Mouse (Mus musculus) midbrain, embryonic 15.5 days (tissue): ENCODE measurements at regions not wholly inside any gene's neighbourhood (a gene's known extent, or its start where the extent isn't known, plus 50 kb on each side); places are given as distances from the start of the nearest gene placed in this dataset.

Source experiments
- ATAC-seq: fragments of 200-750 bp; cut with Nextera tagmentation; replicated peaks from 2 replicates; pipeline ENCODE4 v1.8.0; 2017; ENCODE audit warnings: moderate TSS enrichment
- H3K27ac ChIP-seq: fragments of 300-500 bp; sonication (generic); 2 replicates; pipeline ENCODE4 v1.5.1; 2015; ENCODE audit warnings: mild to moderate bottlenecking, inconsistent platforms
- H3K27me3 ChIP-seq: fragments of 300-500 bp; sonication (generic); replicated peaks from 2 replicates; pipeline ENCODE4 v1.6.1; 2015; ENCODE audit warnings: inconsistent platforms
- H3K36me3 ChIP-seq: fragments of 300-500 bp; sonication (generic); replicated peaks from 2 replicates; pipeline ENCODE4 v1.6.1; 2015; ENCODE audit warnings: inconsistent platforms
- H3K4me1 ChIP-seq: fragments of 300-500 bp; sonication (generic); 2 replicates; pipeline ENCODE4 v1.6.1; 2015; ENCODE audit warnings: inconsistent platforms
- H3K4me2 ChIP-seq: fragments of 300-500 bp; sonication (generic); 2 replicates; pipeline ENCODE4 v1.6.1; 2015; ENCODE audit warnings: inconsistent platforms, mild to moderate bottlenecking, moderate library complexity
- H3K4me3 ChIP-seq: fragments of 300-500 bp; sonication (generic); 2 replicates; pipeline ENCODE4 v1.5.1; 2015; ENCODE audit warnings: mild to moderate bottlenecking, inconsistent platforms
- H3K9ac ChIP-seq: fragments of 300-500 bp; sonication (generic); 2 replicates; pipeline ENCODE4 v1.6.1; 2015; ENCODE audit warnings: mild to moderate bottlenecking, inconsistent platforms
- H3K9me3 ChIP-seq: fragments of 300-500 bp; sonication (generic); 2 replicates; pipeline ENCODE4 v1.6.1; 2016; ENCODE audit warnings: inconsistent platforms
- WGBS: fragments of 180-500 bp; shearing (Covaris S2); methylation state at CpG from one replicate; pipeline ENCODE4 v1.1.7; 2015; ENCODE audit warnings: mixed read lengths; 5-methylcytosine and 5-hydroxymethylcytosine counted together

- Histone ChIP-seq H3K27ac (no peak overlapping the region), H3K36me3 (no peaks in the 10 kb centered on the region), H3K4me1 (peaks cover 15% of the 10 kb centered on the region), H3K4me2 (no peak overlapping the region), H3K9me3 (no peaks in the 10 kb centered on the region), H3K4me3 (no peak overlapping the region), H3K9ac (no peak overlapping the region), H3K27me3 (0 out of 2 replicates have a peak, but pooled peaks cover 1% of the 10 kb centered on the region)
- 91% methylated on average over 1 of the region's 1 CpGs for WGBS
- ATAC-seq, result no peak
These were observed 276.1 kb upstream of the Tle4 start for GRCm38 (mm10) chr19:14873986-14874385.

- Histone ChIP-seq H3K27ac (peak overlapping the region; percentile 29; the same call in 1 of the 2 replicates), H3K4me3 (no peak overlapping the region), H3K9me3 (no peaks in the 10 kb centered on the region), H3K4me1 (peaks cover 15% of the 10 kb centered on the region), H3K4me2 (no peak overlapping the region), H3K9ac (no peak overlapping the region), H3K27me3 (peaks cover 5% of the 10 kb centered on the region; the same call in 1 of the 2 replicates), H3K36me3 (no peaks in the 10 kb centered on the region)
- WGBS, result 2% methylated on average over 7 of the region's 7 CpGs
- peak; percentile 92 for ATAC-seq
These were observed 273.5 kb upstream of the Tle4 start for GRCm38 (mm10) chr19:14871178-14871867.

GRCm38 (mm10) chr19:14862654-14863468 lies 265.0 kb upstream of the Tle4 start:
- Histone ChIP-seq H3K9me3 (peaks cover 5% of the 10 kb centered on the region; the same call in 1 of the 2 replicates), H3K4me2 (no peak overlapping the region), H3K27ac (no peak overlapping the region), H3K36me3 (no peaks in the 10 kb centered on the region), H3K9ac (no peak overlapping the region), H3K4me3 (no peak overlapping the region), H3K27me3 (no peaks in the 10 kb centered on the region; the same call in 1 of the 2 replicates), H3K4me1 (0 out of 2 replicates have a peak, but pooled peaks cover 4% of the 10 kb centered on the region)
- no peak for ATAC-seq
- WGBS, result 31% methylated on average over 13 of the region's 13 CpGs

- H3K4me3 ChIP-seq, result no peak overlapping the region
- no peak overlapping the region for H3K4me2 ChIP-seq
- peaks cover 4% of the 10 kb centered on the region; the same call in 1 of the 2 replicates for H3K9me3 ChIP-seq
- no peak overlapping the region for H3K27ac ChIP-seq
- no peak for ATAC-seq
- H3K36me3 ChIP-seq, result no peaks in the 10 kb centered on the region
- no peak overlapping the region for H3K9ac ChIP-seq
- WGBS, result 68% methylated on average over 2 of the region's 2 CpGs
- no peaks in the 10 kb centered on the region for H3K27me3 ChIP-seq
- no peaks in the 10 kb centered on the region for H3K4me1 ChIP-seq
These were observed 257.2 kb upstream of the Tle4 start for GRCm38 (mm10) chr19:14855036-14855435.

GRCm38 (mm10) chr19:14853416-14853815 lies 255.6 kb upstream of the Tle4 start:
- Histone ChIP-seq H3K4me2 (no peak overlapping the region), H3K27me3 (0 out of 2 replicates have a peak, but pooled peaks cover 3% of the 10 kb centered on the region), H3K4me3 (no peak overlapping the region), H3K27ac (no peak overlapping the region), H3K4me1 (no peaks in the 10 kb centered on the region), H3K9me3 (no peaks in the 10 kb centered on the region), H3K36me3 (no peaks in the 10 kb centered on the region), H3K9ac (no peak overlapping the region)
- no peak for ATAC-seq
- WGBS, result 87% methylated on average over 4 of the region's 4 CpGs

GRCm38 (mm10) chr19:14849561-14849960 lies 251.7 kb upstream of the Tle4 start:
- Histone ChIP-seq H3K27me3 (0 out of 2 replicates have a peak, but pooled peaks cover 3% of the 10 kb centered on the region), H3K4me3 (no peak overlapping the region), H3K9ac (no peak overlapping the region), H3K27ac (no peak overlapping the region), H3K4me1 (peaks cover 8% of the 10 kb centered on the region; the same call in 1 of the 2 replicates), H3K9me3 (no peaks in the 10 kb centered on the region), H3K36me3 (no peaks in the 10 kb centered on the region), H3K4me2 (no peak overlapping the region)
- WGBS, result 79% methylated on average over 1 of the region's 1 CpGs
- ATAC-seq, result no peak

- peak; percentile 66 for ATAC-seq
- no peak overlapping the region for H3K9ac ChIP-seq
- H3K27me3 ChIP-seq, result 0 out of 2 replicates have a peak, but pooled peaks cover 3% of the 10 kb centered on the region
- 13% methylated on average over 4 of the region's 4 CpGs for WGBS
- H3K4me3 ChIP-seq, result no peak overlapping the region
- no peaks in the 10 kb centered on the region for H3K9me3 ChIP-seq
- H3K27ac ChIP-seq, result no peak overlapping the region
- no peaks in the 10 kb centered on the region for H3K36me3 ChIP-seq
- H3K4me2 ChIP-seq, result no peak overlapping the region
- peaks cover 8% of the 10 kb centered on the region; the same call in 1 of the 2 replicates for H3K4me1 ChIP-seq
These were observed 249.3 kb upstream of the Tle4 start for GRCm38 (mm10) chr19:14847120-14847519.

GRCm38 (mm10) chr19:14835629-14836028 lies 237.8 kb upstream of the Tle4 start:
- no peaks in the 10 kb centered on the region for H3K4me1 ChIP-seq
- H3K27me3 ChIP-seq, result no peaks in the 10 kb centered on the region
- 53% methylated on average over 8 of the region's 8 CpGs for WGBS
- no peak overlapping the region for H3K9ac ChIP-seq
- H3K36me3 ChIP-seq, result no peaks in the 10 kb centered on the region
- no peak overlapping the region for H3K27ac ChIP-seq
- H3K4me2 ChIP-seq, result no peak overlapping the region
- H3K9me3 ChIP-seq, result no peaks in the 10 kb centered on the region
- H3K4me3 ChIP-seq, result no peak overlapping the region
- ATAC-seq, result no peak

- Histone ChIP-seq H3K36me3 (no peaks in the 10 kb centered on the region), H3K9me3 (no peaks in the 10 kb centered on the region), H3K4me3 (no peak overlapping the region), H3K4me2 (no peak overlapping the region), H3K27ac (no peak overlapping the region), H3K27me3 (0 out of 2 replicates have a peak, but pooled peaks cover 4% of the 10 kb centered on the region), H3K9ac (no peak overlapping the region), H3K4me1 (no peaks in the 10 kb centered on the region)
- ATAC-seq, result no peak
- whole genome bisulfite sequencing, result 91% methylated on average over 3 of the region's 3 CpGs
These were observed 218.5 kb upstream of the Tle4 start for GRCm38 (mm10) chr19:14816354-14816753.

GRCm38 (mm10) chr19:14806787-14807186 lies 208.9 kb upstream of the Tle4 start:
- Histone ChIP-seq H3K4me3 (no peak overlapping the region), H3K27me3 (no peaks in the 10 kb centered on the region), H3K9me3 (no peaks in the 10 kb centered on the region), H3K36me3 (no peaks in the 10 kb centered on the region), H3K4me2 (no peak overlapping the region), H3K4me1 (peaks cover 14% of the 10 kb centered on the region), H3K27ac (no peak overlapping the region), H3K9ac (no peak overlapping the region)
- WGBS, result 66% methylated on average over 6 of the region's 6 CpGs
- no peak for ATAC-seq

GRCm38 (mm10) chr19:14802909-14803650 lies 205.2 kb upstream of the Tle4 start:
- peaks cover 14% of the 10 kb centered on the region for H3K4me1 ChIP-seq
- no peak overlapping the region; the same call in 1 of the 2 replicates for H3K4me2 ChIP-seq
- no peaks in the 10 kb centered on the region for H3K36me3 ChIP-seq
- WGBS, result 13% methylated on average over 5 of the region's 5 CpGs
- H3K27ac ChIP-seq, result peak overlapping the region; percentile 53; the same call in 1 of the 2 replicates
- no peak overlapping the region for H3K9ac ChIP-seq
- no peaks in the 10 kb centered on the region for H3K27me3 ChIP-seq
- no peaks in the 10 kb centered on the region for H3K9me3 ChIP-seq
- H3K4me3 ChIP-seq, result no peak overlapping the region
- peak; percentile 66; the same call in 1 of the 2 replicates for ATAC-seq

- Histone ChIP-seq H3K4me3 (no peak overlapping the region), H3K36me3 (no peaks in the 10 kb centered on the region), H3K9me3 (no peaks in the 10 kb centered on the region), H3K27me3 (no peaks in the 10 kb centered on the region), H3K9ac (no peak overlapping the region), H3K27ac (no peak overlapping the region), H3K4me1 (peaks cover 14% of the 10 kb centered on the region), H3K4me2 (no peak overlapping the region)
- 69% methylated on average over 8 of the region's 8 CpGs for WGBS
- no peak for ATAC-seq
These were observed 203.8 kb upstream of the Tle4 start for GRCm38 (mm10) chr19:14801669-14802068.
